Mouse (Mus musculus): ENCODE measurements around the gene Esrra. TPM values are rescaled to one million over a fixed set of nuclear protein-coding genes. Genes with fewer than 3 reads are reported as not detected.

The Esrra gene
- polyA plus RNA-seq, 1 experiment from 2014 or later = 6.9 TPM

DNA sequence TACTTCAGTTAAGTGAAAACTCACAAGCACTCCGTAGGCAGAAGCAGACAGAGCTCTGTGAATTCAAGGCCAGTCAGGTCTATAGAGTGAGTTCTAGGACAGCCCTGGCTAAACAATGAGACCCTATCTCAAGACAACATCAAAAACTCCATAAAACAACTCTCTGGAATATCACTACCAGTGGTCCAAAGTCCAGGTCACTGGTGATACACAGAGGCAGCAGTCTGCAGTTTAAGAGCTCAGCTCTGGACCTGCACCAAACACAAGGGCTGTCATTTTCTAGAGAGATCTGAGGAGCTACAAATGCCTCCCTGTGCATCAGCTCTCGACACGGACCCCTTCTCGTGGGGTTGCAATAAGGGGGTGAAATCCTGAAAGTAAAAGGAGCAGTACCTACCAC is 3.3 kb downstream of the Esrra start:
- Histone ChIP-seq H3K36me3 (ENCODE audit: control insufficient read depth, insufficient read depth, low read length) (peaks cover 14% of the 10 kb centered on the region), H3K9ac (replicated peaks; ENCODE audit: low read length) (no peak overlapping the region), H3K27me3 (ENCODE audit: control insufficient read depth, insufficient read depth, low read length) (peaks cover 10% of the 10 kb centered on the region; the same call in 1 of the 2 replicates), H3K27ac (replicated peaks; ENCODE audit: low read depth, low read length) (no peak overlapping the region), H3K4me1 (ENCODE audit: control insufficient read depth, insufficient read depth, low read length) (peaks cover 18% of the 10 kb centered on the region), H3K4me3 (replicated peaks; ENCODE audit: low read depth, low read length) (no peak overlapping the region), H3K9me3 (ENCODE audit: control insufficient read depth, low read length) (no peaks in the 10 kb centered on the region), H3K4me2 (ENCODE audit: low read length) (no peak overlapping the region)
- ATAC-seq (ENCODE audit: low FRiP score, low TSS enrichment) (no peak), DNase-seq (no peak)
- 97% methylated on average over 4 of the region's 4 CpGs for WGBS

DNA sequence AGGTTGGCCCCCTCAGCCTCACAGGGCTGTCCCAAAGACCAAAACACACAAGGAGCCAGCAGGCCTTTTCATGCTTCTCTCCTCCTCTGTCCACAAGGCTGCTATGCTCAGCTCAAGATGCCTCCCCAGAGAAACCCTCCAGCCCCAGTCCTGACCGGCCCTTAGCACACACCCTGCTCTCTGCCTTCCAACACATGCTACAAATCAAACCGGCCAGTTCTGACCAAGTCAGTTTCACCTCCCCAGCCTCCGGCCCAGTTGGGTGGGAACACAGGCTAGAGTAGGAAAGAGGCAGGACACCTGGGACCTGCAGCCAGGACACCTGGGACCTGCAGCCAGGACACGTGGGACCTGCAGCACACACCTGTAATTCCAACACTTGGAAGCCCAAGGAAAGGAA is 5.1 kb downstream of the Esrra start:
- H3K4me2 ChIP-seq (ENCODE audit: low read length) = no peak overlapping the region
- no peak overlapping the region for H3K27ac ChIP-seq (replicated peaks; ENCODE audit: low read depth, low read length)
- WGBS = 90% methylated on average over 4 of the region's 4 CpGs
- no peak for ATAC-seq (ENCODE audit: low FRiP score, low TSS enrichment)
- no peak for DNase-seq
- peaks cover 33% of the 10 kb centered on the region for H3K36me3 ChIP-seq (ENCODE audit: control insufficient read depth, insufficient read depth, low read length)
- peaks cover 11% of the 10 kb centered on the region for H3K4me1 ChIP-seq (ENCODE audit: control insufficient read depth, insufficient read depth, low read length)
- H3K27me3 ChIP-seq (ENCODE audit: control insufficient read depth, insufficient read depth, low read length) = no peaks in the 10 kb centered on the region
- H3K9ac ChIP-seq (replicated peaks; ENCODE audit: low read length) = no peak overlapping the region
- H3K9me3 ChIP-seq (ENCODE audit: control insufficient read depth, low read length) = no peaks in the 10 kb centered on the region
- H3K4me3 ChIP-seq (replicated peaks; ENCODE audit: low read depth, low read length) = no peak overlapping the region

DNA sequence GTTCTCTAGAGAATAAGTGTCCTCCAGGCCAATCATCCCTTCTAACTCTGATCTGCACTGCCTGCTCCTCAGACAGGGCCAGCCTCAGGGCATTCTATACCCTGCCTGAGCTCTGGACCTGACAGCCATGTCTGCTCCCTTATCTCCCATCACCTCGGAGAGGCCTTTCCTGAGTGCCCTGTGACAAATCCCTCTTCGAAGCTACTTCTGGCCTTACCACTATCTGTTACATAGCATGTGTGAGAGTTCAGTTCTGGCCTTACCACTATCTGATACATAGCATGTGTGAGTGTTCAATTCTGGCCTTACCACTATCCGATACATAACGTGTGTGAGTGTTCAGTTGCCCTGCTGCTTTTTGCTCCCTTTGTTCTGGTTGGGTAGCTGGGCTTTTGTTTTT is 6.3 kb downstream of the Esrra start:
- no peaks in the 10 kb centered on the region for H3K27me3 ChIP-seq (ENCODE audit: control insufficient read depth, insufficient read depth, low read length)
- H3K9me3 ChIP-seq (ENCODE audit: control insufficient read depth, low read length) = no peaks in the 10 kb centered on the region
- no peak overlapping the region for H3K4me3 ChIP-seq (replicated peaks; ENCODE audit: low read depth, low read length)
- no peak for ATAC-seq (ENCODE audit: low FRiP score, low TSS enrichment)
- no peak overlapping the region for H3K9ac ChIP-seq (replicated peaks; ENCODE audit: low read length)
- H3K27ac ChIP-seq (replicated peaks; ENCODE audit: low read depth, low read length) = no peak overlapping the region
- DNase-seq = no peak
- no peak overlapping the region for H3K4me2 ChIP-seq (ENCODE audit: low read length)
- 85% methylated on average over 4 of the region's 4 CpGs for WGBS
- H3K4me1 ChIP-seq (ENCODE audit: control insufficient read depth, insufficient read depth, low read length) = peaks cover 5% of the 10 kb centered on the region
- peaks cover 38% of the 10 kb centered on the region for H3K36me3 ChIP-seq (ENCODE audit: control insufficient read depth, insufficient read depth, low read length)

DNA sequence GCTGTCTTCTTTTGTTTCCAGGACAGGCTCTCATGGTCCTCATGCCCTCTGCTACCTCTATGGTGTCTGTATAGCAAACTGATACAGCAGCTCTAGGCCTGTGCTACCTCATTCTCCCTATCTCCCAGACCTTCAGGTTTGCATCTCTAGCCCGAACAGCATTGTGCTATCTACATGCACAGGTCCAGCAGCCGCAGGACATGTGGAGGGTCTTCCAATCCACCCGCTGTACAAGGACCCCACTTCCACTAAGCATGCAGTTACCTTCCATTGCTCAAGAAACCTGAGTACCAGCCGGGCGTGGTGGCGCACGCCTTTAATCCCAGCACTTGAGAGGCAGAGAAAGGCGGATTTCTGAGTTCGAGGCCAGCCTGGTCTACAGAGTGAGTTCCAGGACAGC is 7.1 kb downstream of the Esrra start:
- no peak for ATAC-seq (ENCODE audit: low FRiP score, low TSS enrichment)
- no peak for DNase-seq
- Histone ChIP-seq H3K27ac (replicated peaks; ENCODE audit: low read depth, low read length) (no peak overlapping the region), H3K4me3 (replicated peaks; ENCODE audit: low read depth, low read length) (no peak overlapping the region), H3K9ac (replicated peaks; ENCODE audit: low read length) (no peak overlapping the region), H3K27me3 (ENCODE audit: control insufficient read depth, insufficient read depth, low read length) (no peaks in the 10 kb centered on the region), H3K9me3 (ENCODE audit: control insufficient read depth, low read length) (no peaks in the 10 kb centered on the region), H3K4me1 (ENCODE audit: control insufficient read depth, insufficient read depth, low read length) (no peaks in the 10 kb centered on the region), H3K4me2 (ENCODE audit: low read length) (no peak overlapping the region), H3K36me3 (ENCODE audit: control insufficient read depth, insufficient read depth, low read length) (peaks cover 38% of the 10 kb centered on the region)
- WGBS = 89% methylated on average over 9 of the region's 9 CpGs

DNA sequence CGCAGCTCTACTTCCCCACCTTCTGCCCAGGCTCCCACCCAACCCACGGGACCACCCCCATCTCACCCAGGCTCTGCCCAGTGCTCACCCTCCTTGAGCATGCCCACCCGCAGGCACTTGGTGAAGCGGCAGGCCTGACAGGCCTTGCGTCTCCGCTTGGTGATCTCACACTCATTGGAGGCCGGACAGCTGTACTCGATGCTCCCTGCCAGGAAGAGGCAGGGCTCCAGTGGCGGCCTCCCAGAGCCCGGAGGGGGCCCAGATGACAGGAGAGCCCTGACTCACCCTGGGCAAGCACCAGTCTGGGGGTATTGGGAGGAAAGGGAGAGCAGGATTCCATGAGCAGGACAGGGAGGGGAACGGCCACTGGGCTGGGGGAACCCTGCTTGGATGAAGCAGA is 7.6 kb downstream of the Esrra start:
- H3K27ac ChIP-seq (replicated peaks; ENCODE audit: low read depth, low read length) = no peak overlapping the region
- ATAC-seq (ENCODE audit: low FRiP score, low TSS enrichment) (no peak), DNase-seq (no peak)
- 87% methylated on average over 11 of the region's 11 CpGs for WGBS
- H3K36me3 ChIP-seq (ENCODE audit: control insufficient read depth, insufficient read depth, low read length) = peaks cover 38% of the 10 kb centered on the region
- H3K9ac ChIP-seq (replicated peaks; ENCODE audit: low read length) = no peak overlapping the region
- no peak overlapping the region for H3K4me2 ChIP-seq (ENCODE audit: low read length)
- H3K27me3 ChIP-seq (ENCODE audit: control insufficient read depth, insufficient read depth, low read length) = no peaks in the 10 kb centered on the region
- peaks cover 1% of the 10 kb centered on the region for H3K4me1 ChIP-seq (ENCODE audit: control insufficient read depth, insufficient read depth, low read length)
- H3K9me3 ChIP-seq (ENCODE audit: control insufficient read depth, low read length) = no peaks in the 10 kb centered on the region
- no peak overlapping the region for H3K4me3 ChIP-seq (replicated peaks; ENCODE audit: low read depth, low read length)

DNA sequence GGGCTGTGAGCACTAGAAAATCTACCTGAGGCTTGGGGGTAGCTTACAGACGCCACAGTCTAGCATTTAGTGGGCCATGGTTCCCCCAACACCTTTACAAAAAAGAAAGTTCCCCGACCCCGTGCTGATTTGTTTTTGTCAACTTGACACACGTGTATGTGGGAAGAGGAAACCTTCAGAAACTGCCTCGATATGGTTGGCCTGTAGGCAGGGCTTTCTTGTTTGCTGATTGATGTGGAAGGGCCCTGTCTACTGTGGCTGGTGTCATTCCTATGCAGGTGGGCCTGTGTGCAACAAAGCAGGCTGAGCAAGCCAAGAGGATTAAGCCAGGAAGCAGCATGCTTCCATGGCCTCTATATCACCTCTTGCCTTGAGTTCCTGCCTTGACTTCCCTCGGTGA is 8.6 kb downstream of the Esrra start:
- WGBS = 91% methylated on average over 6 of the region's 6 CpGs
- no peak overlapping the region for H3K9ac ChIP-seq (replicated peaks; ENCODE audit: low read length)
- no peak overlapping the region for H3K4me2 ChIP-seq (ENCODE audit: low read length)
- no peaks in the 10 kb centered on the region for H3K9me3 ChIP-seq (ENCODE audit: control insufficient read depth, low read length)
- DNase-seq = no peak
- no peaks in the 10 kb centered on the region for H3K27me3 ChIP-seq (ENCODE audit: control insufficient read depth, insufficient read depth, low read length)
- H3K4me1 ChIP-seq (ENCODE audit: control insufficient read depth, insufficient read depth, low read length) = peaks cover 11% of the 10 kb centered on the region
- no peak overlapping the region for H3K4me3 ChIP-seq (replicated peaks; ENCODE audit: low read depth, low read length)
- ATAC-seq (ENCODE audit: low FRiP score, low TSS enrichment) = no peak
- H3K27ac ChIP-seq (replicated peaks; ENCODE audit: low read depth, low read length) = no peak overlapping the region
- peaks cover 38% of the 10 kb centered on the region for H3K36me3 ChIP-seq (ENCODE audit: control insufficient read depth, insufficient read depth, low read length)

DNA sequence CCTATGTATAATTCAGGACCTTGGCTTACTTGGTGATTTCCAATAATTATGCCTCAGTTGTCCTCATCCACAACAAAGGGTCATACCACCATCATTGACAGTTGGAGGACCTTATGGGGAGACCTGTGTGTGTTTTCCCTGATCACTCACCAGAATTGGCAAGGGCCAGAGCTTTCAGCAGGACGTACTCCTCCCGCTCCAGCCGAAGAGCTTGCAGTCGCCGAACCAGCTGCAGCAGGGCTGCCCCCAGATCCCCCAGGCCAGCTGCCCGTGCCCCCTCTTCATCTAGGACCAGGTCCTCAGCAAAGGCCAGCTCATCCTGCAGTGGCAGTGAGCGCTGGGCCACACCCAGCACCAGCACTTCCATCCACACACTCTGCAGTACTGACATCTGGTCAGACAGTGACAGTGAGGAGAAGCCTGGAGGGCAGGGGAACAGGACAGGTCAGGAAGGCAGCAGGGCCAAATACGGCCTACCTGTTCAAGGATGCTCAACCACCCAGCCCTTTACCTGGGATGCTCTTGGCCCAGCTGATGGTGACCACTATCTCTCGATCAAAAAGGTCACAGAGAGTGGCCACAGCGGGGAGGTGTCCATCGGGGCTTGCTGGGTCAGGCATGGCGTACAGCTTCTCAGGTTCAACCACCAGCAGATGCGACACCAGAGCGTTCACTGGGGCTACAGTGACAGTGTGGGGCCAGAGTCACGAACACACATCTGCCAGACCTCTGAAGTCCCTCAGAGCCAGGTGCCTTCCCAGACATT is 9.2 kb downstream of the Esrra start:
- Histone ChIP-seq H3K9ac (replicated peaks; ENCODE audit: low read length) (no peak overlapping the region), H3K27ac (replicated peaks; ENCODE audit: low read depth, low read length) (no peak overlapping the region), H3K36me3 (ENCODE audit: control insufficient read depth, insufficient read depth, low read length) (peaks cover 38% of the 10 kb centered on the region), H3K4me3 (replicated peaks; ENCODE audit: low read depth, low read length) (no peak overlapping the region), H3K27me3 (ENCODE audit: control insufficient read depth, insufficient read depth, low read length) (no peaks in the 10 kb centered on the region), H3K9me3 (ENCODE audit: control insufficient read depth, low read length) (no peaks in the 10 kb centered on the region), H3K4me1 (ENCODE audit: control insufficient read depth, insufficient read depth, low read length) (peaks cover 16% of the 10 kb centered on the region), H3K4me2 (ENCODE audit: low read length) (no peak overlapping the region)
- ATAC-seq (ENCODE audit: low FRiP score, low TSS enrichment) = no peak
- no peak for DNase-seq
- 93% methylated on average over 15 of the region's 15 CpGs for WGBS

DNA sequence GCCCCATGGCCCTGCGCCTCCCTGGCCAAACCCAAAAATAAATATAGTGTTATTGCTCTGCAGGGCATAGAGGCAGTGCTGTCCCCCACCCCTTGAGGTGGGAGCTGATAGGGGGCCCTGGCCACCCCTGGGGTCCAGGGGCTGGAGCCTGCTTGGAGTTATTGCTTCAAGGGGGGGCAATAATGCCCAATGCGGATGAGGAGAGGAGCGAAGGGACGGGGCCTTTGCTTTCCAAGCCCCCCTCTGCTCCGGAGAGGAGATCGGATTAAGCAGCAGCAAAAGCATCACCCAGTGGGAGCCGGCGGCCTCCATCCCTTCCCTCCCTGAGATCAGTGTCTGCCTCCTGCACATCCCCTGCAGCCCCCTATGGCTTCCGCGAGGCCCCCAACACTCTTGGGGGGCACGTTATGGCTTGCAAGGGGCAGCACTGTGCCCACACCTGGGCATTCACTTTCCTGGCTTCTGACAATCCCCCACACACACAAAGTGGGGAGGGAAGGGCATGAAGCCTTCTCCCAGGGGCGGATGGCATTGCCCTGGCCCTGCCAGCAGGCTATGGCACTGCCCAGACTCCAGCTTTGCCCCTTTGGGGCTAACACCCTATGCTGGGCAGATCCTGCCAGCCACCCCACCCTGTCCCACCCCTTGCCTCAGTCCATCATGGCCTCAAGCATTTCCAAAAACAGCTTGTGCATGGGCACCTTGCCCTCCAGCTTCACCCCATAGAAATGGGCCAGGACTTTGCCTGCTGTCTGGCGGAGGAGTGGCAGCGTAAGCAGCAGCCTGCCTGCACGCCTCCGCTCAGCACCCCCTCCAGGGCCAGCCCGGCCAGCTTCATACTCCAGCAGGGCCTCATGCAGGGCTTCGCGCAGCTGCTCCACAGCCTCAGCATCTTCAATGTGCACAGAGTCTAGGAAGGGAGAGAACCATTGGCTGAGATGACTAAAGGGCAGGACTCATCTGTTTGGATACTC is 10.2 kb downstream of the Esrra start:
- H3K4me3 ChIP-seq (replicated peaks; ENCODE audit: low read depth, low read length) = no peak overlapping the region
- no peak overlapping the region for H3K9ac ChIP-seq (replicated peaks; ENCODE audit: low read length)
- no peak overlapping the region for H3K27ac ChIP-seq (replicated peaks; ENCODE audit: low read depth, low read length)

More for the DNA sequence above, 10.2 kb downstream of the Esrra start:
- WGBS = 82% methylated on average over 19 of the region's 19 CpGs
- ATAC-seq (ENCODE audit: low FRiP score, low TSS enrichment) (no peak), DNase-seq (no peak)
- H3K36me3 ChIP-seq (ENCODE audit: control insufficient read depth, insufficient read depth, low read length) = peaks cover 43% of the 10 kb centered on the region
- no peaks in the 10 kb centered on the region for H3K9me3 ChIP-seq (ENCODE audit: control insufficient read depth, low read length)
- peak overlapping the region; percentile 91 for H3K4me2 ChIP-seq (ENCODE audit: low read length)
- H3K4me1 ChIP-seq (ENCODE audit: control insufficient read depth, insufficient read depth, low read length) = peaks cover 16% of the 10 kb centered on the region
- H3K27me3 ChIP-seq (ENCODE audit: control insufficient read depth, insufficient read depth, low read length) = no peaks in the 10 kb centered on the region

Measured in midbrain, embryonic 14.5 days (tissue).